Mouse (Mus musculus): ENCODE measurements around the gene Gm2001.
"Not testable (repeated sequence)": the region's sequence is repeated elsewhere in the genome, so short reads cannot be mapped to it uniquely, and the experiment has no call there.

DNA sequence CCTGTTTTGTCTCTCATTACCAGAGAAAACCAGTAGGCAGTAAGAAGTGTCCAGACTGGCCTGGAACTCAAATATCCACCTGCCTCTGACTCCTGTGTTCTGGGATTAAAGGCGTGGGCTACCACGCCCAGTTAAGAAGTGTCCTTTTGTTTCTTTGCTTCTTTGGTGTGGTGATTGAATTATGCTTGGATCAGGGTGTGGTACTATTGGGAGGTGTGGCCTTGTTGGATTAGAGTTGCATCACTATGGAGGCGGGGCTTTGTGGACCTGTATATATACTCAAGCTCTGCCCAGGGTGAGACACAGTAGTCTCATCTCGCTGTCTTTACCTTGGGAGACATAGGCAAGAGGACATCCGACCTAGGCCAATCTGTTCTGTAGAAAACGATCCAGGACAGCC is 25.9 kb downstream of the Gm2001 start, which contains the start of gene BB287469:
- not testable (repeated sequence) for TF ChIP-seq GATA1 (IDR thresholded peaks at IDR 0.05; ENCODE audit: borderline replicate concordance, low read length); FLI1 (IDR thresholded peaks at IDR 0.05; ENCODE audit: low read length)
